Mouse (Mus musculus) ES-Bruce4 (cell line): ENCODE results near the gene Xlr. TPM values are rescaled to one million over a fixed set of nuclear protein-coding genes. Genes with fewer than 3 reads are reported as not detected.
A peak's percentile ranks its signal among the peaks of the same experiment; 100 is the strongest.
"Not testable (repeated sequence)": the region's sequence is repeated elsewhere in the genome, so short reads cannot be mapped to it uniquely, and the experiment has no call there.

ENCODE experiments used
- H3K27ac ChIP-seq: 2 replicates; pipeline ENCODE4 v1.5.1; 2012; ENCODE audit warnings: low read length, inconsistent platforms; ENCODE audit not compliant: insufficient read depth
- H3K27me3 ChIP-seq: 2 replicates; pipeline ENCODE4 v1.6.1; 2012; ENCODE audit warnings: mild to moderate bottlenecking, low read length, inconsistent platforms; ENCODE audit not compliant: control insufficient read depth, poor library complexity, insufficient read depth, severe bottlenecking
- H3K36me3 ChIP-seq: 2 replicates; pipeline ENCODE4 v1.6.1; 2012; ENCODE audit warnings: inconsistent platforms, mild to moderate bottlenecking, low read length, moderate library complexity; ENCODE audit not compliant: control insufficient read depth, poor library complexity, insufficient read depth, severe bottlenecking
- H3K4me1 ChIP-seq: one replicate; pipeline ENCODE4 v1.8.1; 2011; ENCODE audit warnings: low read length; ENCODE audit not compliant: control insufficient read depth, insufficient read depth
- H3K4me3 ChIP-seq: 2 replicates; pipeline ENCODE4 v1.5.1; 2011; ENCODE audit warnings: low read depth, mild to moderate bottlenecking, low read length
- H3K9ac ChIP-seq: 2 replicates; pipeline ENCODE4 v1.6.1; 2012; ENCODE audit warnings: low read depth, mild to moderate bottlenecking, inconsistent platforms; ENCODE audit not compliant: poor library complexity, severe bottlenecking
- H3K9me3 ChIP-seq: replicated peaks from 2 replicates; pipeline ENCODE4 v1.6.1; 2012; ENCODE audit warnings: mild to moderate bottlenecking, low read length, inconsistent platforms; ENCODE audit not compliant: control insufficient read depth, poor library complexity, insufficient read depth, severe bottlenecking
- CTCF ChIP-seq: IDR thresholded peaks from one replicate; pipeline ENCODE4 v1.8.1; 2011; ENCODE audit warnings: low read depth, low read length
- EP300 ChIP-seq: IDR thresholded peaks from 2 replicates; pipeline ENCODE4 v1.6.1; 2011; ENCODE audit warnings: low read depth, low read length; ENCODE audit not compliant: insufficient read depth
- POLR2A ChIP-seq: IDR thresholded peaks from one replicate; pipeline ENCODE4 v1.8.1; 2011; ENCODE audit warnings: low read length; ENCODE audit not compliant: insufficient read depth
- polyA plus RNA-seq: library from polyadenylated mRNA; stranded (reverse); fragments of >200 nt; gene quantifications from 2 replicates; pipeline ENCODE4 v1.2.4, GENCODE M21; 2011; ENCODE audit warnings: low read depth; ENCODE audit not compliant: missing spikeins, insufficient read depth, insufficient read length

The Xlr gene
- polyA plus RNA-seq: not detected in 2 replicates

- H3K27ac ChIP-seq, H3K9me3 ChIP-seq, H3K9ac ChIP-seq, H3K4me1 ChIP-seq, H3K27me3 ChIP-seq, H3K36me3 ChIP-seq, H3K4me3 ChIP-seq: not testable (repeated sequence)
Measured at GRCm38 (mm10) chrX:53797519-53797918, at the start of gene Xlr. Gene Xlr (minus strand): TSS chrX:53797706.

DNA sequence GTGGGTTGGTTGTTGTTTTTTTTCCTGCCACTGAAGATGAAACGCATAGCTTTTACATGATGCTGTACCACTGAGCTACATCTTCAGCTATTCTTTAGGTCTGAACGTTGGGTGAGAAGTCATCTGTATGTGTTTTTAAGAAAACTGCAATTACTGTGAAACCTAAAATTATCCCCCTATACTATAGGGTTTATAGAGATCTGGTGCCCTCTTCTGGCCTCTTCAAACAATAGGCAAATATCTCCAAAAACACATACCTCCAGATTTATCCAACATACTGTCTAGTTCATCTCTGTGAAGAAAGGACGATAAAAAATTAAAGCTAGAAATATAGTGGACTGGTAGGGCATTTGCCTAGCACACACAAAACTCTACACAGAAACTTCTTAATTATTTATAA, 1.6 kb upstream of the Xlr start:
- Histone ChIP-seq H3K36me3 (no peaks in the 10 kb centered on the region), H3K27ac (no peak overlapping the region), H3K9me3 (no peaks in the 10 kb centered on the region), H3K4me1 (no peaks in the 10 kb centered on the region), H3K4me3 (no peak overlapping the region), H3K27me3 (no peaks in the 10 kb centered on the region), H3K9ac (no peak overlapping the region)
- no peak for TF ChIP-seq EP300
- no peak for TF ChIP-seq CTCF
- TF ChIP-seq POLR2A: no peak

GRCm38 (mm10) chrX:53776276-53776675, 21.2 kb downstream of the Xlr start, which contains the start of gene Zfp36l3:
Gene Zfp36l3 (minus strand): TSS chrX:53776394.
- no peak within 1 kb of the TSS for H3K9ac ChIP-seq
- no peak within 1 kb of the TSS for H3K27ac ChIP-seq
- H3K4me3 ChIP-seq: peak within 1 kb of the TSS; percentile 19
- H3K9me3 ChIP-seq: no peaks in the 10 kb centered on the region; the same call in 1 of the 2 replicates
- no peaks in the 10 kb centered on the region for H3K4me1 ChIP-seq
- no peaks in the 10 kb centered on the region for H3K36me3 ChIP-seq
- H3K27me3 ChIP-seq: no peaks in the 10 kb centered on the region
- TF ChIP-seq POLR2A (no peak), CTCF (no peak), EP300 (no peak)

GRCm38 (mm10) chrX:53757736-53758135, 39.8 kb downstream of the Xlr start, which contains the start of gene 1700013H16Rik:
Gene 1700013H16Rik (minus strand): TSS chrX:53757831.
- Histone ChIP-seq H3K4me1 (no peaks in the 10 kb centered on the region), H3K9ac (no peak within 1 kb of the TSS), H3K4me3 (no peak within 1 kb of the TSS), H3K36me3 (no peaks in the 10 kb centered on the region), H3K9me3 (peaks cover 2% of the 10 kb centered on the region), H3K27me3 (no peaks in the 10 kb centered on the region), H3K27ac (no peak within 1 kb of the TSS)
- TF ChIP-seq POLR2A: no peak

DNA sequence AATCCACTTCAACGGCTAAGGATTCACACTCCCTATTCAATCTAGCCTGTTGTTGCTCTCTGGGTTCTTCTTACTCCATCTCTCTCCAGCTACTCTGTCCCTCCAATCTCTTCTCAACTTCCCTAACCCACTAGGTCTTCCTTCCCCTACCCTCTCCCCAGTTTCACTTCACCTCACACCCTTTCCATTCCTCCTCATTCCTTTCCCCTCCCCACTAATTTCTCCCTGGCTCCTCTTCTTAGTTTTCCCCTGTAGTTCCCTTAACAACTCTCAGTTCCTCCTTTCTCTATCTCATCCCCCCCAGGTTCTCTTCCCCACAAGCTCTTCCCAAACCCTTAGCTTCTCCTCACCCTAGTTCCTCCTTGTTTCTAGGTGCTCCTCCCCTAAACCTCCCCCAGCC, 44.7 kb downstream of the Xlr start:
- no peak overlapping the region for H3K27ac ChIP-seq
- no peaks in the 10 kb centered on the region for H3K27me3 ChIP-seq
- TF ChIP-seq POLR2A: no peak
- no peak for TF ChIP-seq EP300
- no peak for TF ChIP-seq CTCF
- H3K36me3 ChIP-seq: no peaks in the 10 kb centered on the region
- H3K4me3 ChIP-seq: no peak overlapping the region
- no peak overlapping the region for H3K9ac ChIP-seq
- H3K4me1 ChIP-seq: no peaks in the 10 kb centered on the region
- peaks cover 2% of the 10 kb centered on the region for H3K9me3 ChIP-seq

DNA sequence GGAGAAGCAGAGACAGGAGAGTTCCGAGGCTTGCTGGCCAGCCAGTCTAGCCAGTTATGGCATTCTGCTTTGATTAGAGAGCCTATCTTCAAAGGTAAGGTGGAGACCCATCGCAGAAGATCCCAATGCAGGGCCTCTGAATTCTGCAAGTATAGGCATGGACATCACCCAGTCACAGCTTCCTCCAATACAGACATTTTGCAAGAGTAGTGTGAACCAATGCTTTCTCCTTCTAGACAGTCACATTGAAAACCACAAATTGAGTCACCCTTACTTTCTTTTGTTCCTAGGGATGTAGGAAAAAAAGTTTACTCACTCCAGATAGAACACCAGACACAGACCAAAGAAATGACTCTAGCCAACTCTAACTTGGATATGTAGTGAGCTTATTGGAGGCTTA, 68.5 kb downstream of the Xlr start:
- H3K4me1 ChIP-seq: no peaks in the 10 kb centered on the region
- no peak overlapping the region for H3K9ac ChIP-seq
- no peak overlapping the region for H3K27ac ChIP-seq
- no peaks in the 10 kb centered on the region for H3K27me3 ChIP-seq
- H3K36me3 ChIP-seq: no peaks in the 10 kb centered on the region
- TF ChIP-seq EP300: no peak
- no peak for TF ChIP-seq POLR2A
- TF ChIP-seq CTCF: no peak
- H3K4me3 ChIP-seq: no peak overlapping the region
- H3K9me3 ChIP-seq: no peaks in the 10 kb centered on the region

Other genes starting within 250 kb of the Xlr start
- 6.2 and 7.0 TPM in 2 replicates for gene Rtl8c, start 189.7 kb downstream of the Xlr start, polyA plus RNA-seq
- gene Gm14597, start 188.7 kb downstream of the Xlr start, polyA plus RNA-seq: not detected in 2 replicates
- 12.2 and 17.0 TPM in 2 replicates for gene Rtl8a, start 154.0 kb downstream of the Xlr start, polyA plus RNA-seq
- gene Rtl8b, start 127.3 kb downstream of the Xlr start, polyA plus RNA-seq: 9.0 and 12.1 TPM in 2 replicates
- 0.62 TPM in 1 of 2 replicates, not detected in the other for gene 4930502E18Rik, start 72.9 kb downstream of the Xlr start, polyA plus RNA-seq
- gene 1700013H16Rik, start 39.9 kb downstream of the Xlr start, polyA plus RNA-seq: not detected in 2 replicates
- gene Zfp36l3, start 21.3 kb downstream of the Xlr start, polyA plus RNA-seq: 2.1 and 2.7 TPM in 2 replicates